Mouse (Mus musculus): ENCODE measurements around the gene Ezr. TPM values are rescaled to one million over a fixed set of nuclear protein-coding genes. Genes with fewer than 3 reads are reported as not detected.

Gene Ezr
- 16.6 and 19.0 TPM in 2 replicates for polyA plus RNA-seq (2012; rRNA removed)

GRCm38 (mm10) chr17:6782611-6783005 lies at the start of gene Ezr:
Gene Ezr, minus strand, starts transcription at chr17:6782784.

Other genes with a start within 250 kb of the Ezr start
- gene Dynlt1c, start 181.1 kb downstream of the Ezr start, polyA plus RNA-seq (2012; rRNA removed): 8.5 and 9.3 TPM in 2 replicates
- gene Dynlt1f, start 126.9 kb downstream of the Ezr start, polyA plus RNA-seq (2012; rRNA removed): 58.0 and 58.4 TPM in 2 replicates
- gene Sytl3, start 123.7 kb downstream of the Ezr start, polyA plus RNA-seq (2012; rRNA removed): 0.07 and 0.10 TPM in 2 replicates
- 7.4 and 8.2 TPM in 2 replicates for gene Rsph3b, start 165.9 kb upstream of the Ezr start, polyA plus RNA-seq (2012; rRNA removed)
- 12.4 and 13.5 TPM in 2 replicates for gene Tagap1, start 178.4 kb upstream of the Ezr start, polyA plus RNA-seq (2012; rRNA removed)
- gene Rnaset2b, start 187.8 kb upstream of the Ezr start, polyA plus RNA-seq (2012; rRNA removed): 107 and 111 TPM in 2 replicates
- 0.14 and 0.17 TPM in 2 replicates for gene Gm49721, start 196.1 kb upstream of the Ezr start, polyA plus RNA-seq (2012; rRNA removed)
- 0.04 and 0.08 TPM in 2 replicates for gene Gm1604a, start 242.8 kb upstream of the Ezr start, polyA plus RNA-seq (2012; rRNA removed)